ENCODE assay signal across 7 mouse cellular contexts in the genomic region with DNA sequence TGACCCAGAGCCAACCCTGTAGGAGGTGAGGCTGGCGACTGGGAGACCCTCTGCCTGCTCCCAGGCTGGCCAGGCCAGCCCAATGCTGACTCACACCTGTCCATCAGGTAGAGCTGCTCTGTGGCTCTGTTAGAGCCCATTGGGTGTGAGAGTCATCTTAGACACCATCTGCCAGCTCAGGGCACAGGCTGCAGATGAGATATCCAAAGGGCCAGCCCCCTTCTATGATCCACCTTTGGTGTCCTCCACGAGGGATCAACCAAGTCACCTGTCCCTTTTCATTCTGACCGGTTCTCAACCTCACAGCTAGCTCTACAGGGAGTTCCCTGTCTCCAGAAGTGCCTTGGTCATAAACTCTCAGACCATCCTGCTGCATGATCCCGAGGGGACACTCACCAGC. TPM values are rescaled to one million over a fixed set of nuclear protein-coding genes. Genes with fewer than 3 reads are reported as not detected.
A peak's percentile ranks its signal among the peaks of the same experiment; 100 is the strongest.
DNase-seq lines count a peak whose midpoint lies in the region; ATAC-seq and TF ChIP-seq lines count a peak whose summit lies in the region.

No protein-coding gene starts in this region.

- peak overlapping the region; percentile 90; the same call in 1 of the 2 replicates for H3K9ac ChIP-seq in embryonic facial prominence, embryonic 15.5 days
- H3K9ac ChIP-seq in hindbrain, postnatal 0 days (replicated peaks; ENCODE audit: low read length): peak overlapping the region; percentile 95; the same call in 1 of the 2 replicates

- TF ChIP-seq POLR2A in lung, adult 2 months (IDR thresholded peaks at IDR 0.05; ENCODE audit: borderline replicate concordance, extremely low read depth, low read depth, low read length): no peak
- TF ChIP-seq POLR2A in myocyte (IDR thresholded peaks at IDR 0.05; ENCODE audit: insufficient read length, low read depth): no peak

- peak overlapping the region; percentile 27 for H3ac ChIP-seq in myocyte (ENCODE audit: control insufficient read depth, insufficient read length)

- no peaks in the 10 kb centered on the region for H3K27me3 ChIP-seq in embryonic facial prominence, embryonic 15.5 days
- H3K27me3 ChIP-seq in hindbrain, postnatal 0 days (ENCODE audit: insufficient read depth, low read length): no peaks in the 10 kb centered on the region
- no peaks in the 10 kb centered on the region for H3K27me3 ChIP-seq in myocyte (ENCODE audit: control insufficient read depth, insufficient read depth, insufficient read length)

- peaks cover 51% of the 10 kb centered on the region for H3K79me2 ChIP-seq in myocyte (ENCODE audit: control insufficient read depth, insufficient read depth)

- no peak for ATAC-seq in embryonic facial prominence, embryonic 15.5 days (ENCODE audit: insufficient number of reproducible peaks, low FRiP score, low TSS enrichment, low read depth)
- no peak for ATAC-seq in hindbrain, postnatal 0 days

- no peak overlapping the region for H3K27ac ChIP-seq in embryonic facial prominence, embryonic 15.5 days (replicated peaks)
- no peak overlapping the region for H3K27ac ChIP-seq in hindbrain, postnatal 0 days

- H3K4me2 ChIP-seq in embryonic facial prominence, embryonic 15.5 days (replicated peaks): peak overlapping the region; percentile 82
- H3K4me2 ChIP-seq in hindbrain, postnatal 0 days (ENCODE audit: low read depth, low read length): peak overlapping the region; percentile 93
- peak overlapping the region; percentile 76 for H3K4me2 ChIP-seq in myocyte (ENCODE audit: low read depth)

- no peaks in the 10 kb centered on the region for H3K9me3 ChIP-seq in embryonic facial prominence, embryonic 15.5 days (replicated peaks)
- H3K9me3 ChIP-seq in hindbrain, postnatal 0 days (ENCODE audit: low read length): no peaks in the 10 kb centered on the region

- peaks cover 47% of the 10 kb centered on the region for H3K36me3 ChIP-seq in embryonic facial prominence, embryonic 15.5 days
- peaks cover 42% of the 10 kb centered on the region for H3K36me3 ChIP-seq in hindbrain, postnatal 0 days (ENCODE audit: insufficient read depth, low read length)
- peaks cover 13% of the 10 kb centered on the region for H3K36me3 ChIP-seq in myocyte (ENCODE audit: control insufficient read depth, insufficient read depth)

- peaks cover 3% of the 10 kb centered on the region; the same call in 1 of the 2 replicates for H3K4me1 ChIP-seq in lung, adult 2 months (ENCODE audit: control insufficient read depth, insufficient read depth, low read length)
- H3K4me1 ChIP-seq in embryonic facial prominence, embryonic 15.5 days: peaks cover 34% of the 10 kb centered on the region
- H3K4me1 ChIP-seq in hindbrain, postnatal 0 days (ENCODE audit: insufficient read depth, low read length): peaks cover 27% of the 10 kb centered on the region

- DNase-seq in lung, adult 2 months: no peak
- no peak for DNase-seq in lung, postnatal 36 days
- no peak for DNase-seq in hindbrain, postnatal 0 days (ENCODE audit: low spot score)
- no peak for DNase-seq in adrenal gland, adult 8-10 months
- DNase-seq in embryo, embryonic 10.5 days (ENCODE audit: low spot score): no peak

- WGBS in lung, adult 2 months: 45% methylated on average over 4 of the region's 4 CpGs
- WGBS in embryonic facial prominence, embryonic 15.5 days: 51% methylated on average over 4 of the region's 4 CpGs
- WGBS in hindbrain, postnatal 0 days: 52% methylated on average over 4 of the region's 4 CpGs

- TF ChIP-seq CTCF in lung, adult 2 months (IDR thresholded peaks at IDR 0.05; ENCODE audit: insufficient read depth, low read length): no peak
- TF ChIP-seq CTCF in hindbrain, postnatal 0 days (IDR thresholded peaks at IDR 0.05; ENCODE audit: low read depth): no peak

- peak overlapping the region; percentile 25 for H3K4me3 ChIP-seq in lung, adult 2 months (replicated peaks; ENCODE audit: extremely low read depth, low read depth, low read length)
- peak overlapping the region; percentile 94 for H3K4me3 ChIP-seq in embryonic facial prominence, embryonic 15.5 days (replicated peaks)
- H3K4me3 ChIP-seq in hindbrain, postnatal 0 days (ENCODE audit: low read length): peak overlapping the region; percentile 91
- peak overlapping the region; percentile 60 for H3K4me3 ChIP-seq in myocyte

TF ChIP-seq in myocyte, 11 proteins besides CTCF, POLR2A, EP300 and RAD21:
- no peak for TF ChIP-seq MYOG (IDR thresholded peaks at IDR 0.05; ENCODE audit: control insufficient read depth in 1 of 3, insufficient read depth in 1 of 3, insufficient read length in 2 of 3, low read depth in 2 of 3)
- TF ChIP-seq E2F4 (IDR thresholded peaks at IDR 0.05; ENCODE audit: insufficient read depth): no peak
- TF ChIP-seq TCF3 (IDR thresholded peaks at IDR 0.05; ENCODE audit: insufficient read length, low read depth): no peak
- TF ChIP-seq POLR2AphosphoS2 (IDR thresholded peaks at IDR 0.05; ENCODE audit: insufficient read length, low read depth): no peak
- no peak for TF ChIP-seq REST (IDR thresholded peaks at IDR 0.05; ENCODE audit: insufficient read depth, insufficient read length)
- TF ChIP-seq MAX (IDR thresholded peaks at IDR 0.05; ENCODE audit: low read depth): no peak
TF ChIP-seq in myocyte: peak in this region for 0.

RNA-seq across cellular contexts. Expression of a gene that starts 2.0 kb away (rescaled TPM):
- 1,387 and 1,388 TPM in 2 replicates for polyA plus RNA-seq in lung, adult 2 months (2012; rRNA removed)
- polyA plus RNA-seq in embryonic facial prominence, embryonic 15.5 days (2015; fragmentation: Nextera tagmentation; extraction: Ambion mirVana): 46.2 and 48.8 TPM in 2 replicates
- 474 and 499 TPM in 2 replicates for total RNA-seq in hindbrain, postnatal 0 days (2014; rRNA removed)
- polyA plus RNA-seq in hindbrain, postnatal 0 days (2015; fragmentation: Nextera tagmentation; extraction: Ambion mirVana): 48.9 and 54.4 TPM in 2 replicates
- polyA plus RNA-seq in myocyte (2012; fragmentation: generic; extraction: Trizol): 226 TPM
- 1,000 to 10,000 TPM in 1 of 4 experiments, 100 to 1,000 TPM in 3; 300 to 1,377 (median 701) TPM for total RNA-seq in adrenal gland, adult 8-10 months (2022)

RNA-seq across cellular contexts. Expression of a gene that starts 26.1 kb away (rescaled TPM):
- polyA plus RNA-seq in lung, adult 2 months (2012; rRNA removed): 32.0 and 35.4 TPM in 2 replicates
- 61.4 and 64.4 TPM in 2 replicates for polyA plus RNA-seq in embryonic facial prominence, embryonic 15.5 days (2015; fragmentation: Nextera tagmentation; extraction: Ambion mirVana)
- total RNA-seq in hindbrain, postnatal 0 days (2014; rRNA removed): 36.3 and 48.5 TPM in 2 replicates
- 40.4 and 42.2 TPM in 2 replicates for polyA plus RNA-seq in hindbrain, postnatal 0 days (2015; fragmentation: Nextera tagmentation; extraction: Ambion mirVana)
- 58.3 TPM for polyA plus RNA-seq in myocyte (2012; fragmentation: generic; extraction: Trizol)
- 10 to 100 TPM; 62.8 to 71.6 (median 70.5) TPM for total RNA-seq in adrenal gland, adult 8-10 months (2022)

RNA-seq across cellular contexts. Expression of a gene that starts 38.2 kb away (rescaled TPM):
- 116 and 141 TPM in 2 replicates for polyA plus RNA-seq in lung, adult 2 months (2012; rRNA removed)
- polyA plus RNA-seq in embryonic facial prominence, embryonic 15.5 days (2015; fragmentation: Nextera tagmentation; extraction: Ambion mirVana): 205 and 214 TPM in 2 replicates
- 304 and 314 TPM in 2 replicates for total RNA-seq in hindbrain, postnatal 0 days (2014; rRNA removed)
- polyA plus RNA-seq in hindbrain, postnatal 0 days (2015; fragmentation: Nextera tagmentation; extraction: Ambion mirVana): 234 and 242 TPM in 2 replicates
- polyA plus RNA-seq in myocyte (2012; fragmentation: generic; extraction: Trizol): 179 TPM
- total RNA-seq in adrenal gland, adult 8-10 months (2022): 100 to 1,000 TPM; 138 to 150 (median 147) TPM

RNA-seq across cellular contexts. Expression of a gene that starts 38.3 kb away (rescaled TPM):
- 55.8 and 59.8 TPM in 2 replicates for polyA plus RNA-seq in lung, adult 2 months (2012; rRNA removed)
- polyA plus RNA-seq in embryonic facial prominence, embryonic 15.5 days (2015; fragmentation: Nextera tagmentation; extraction: Ambion mirVana): 56.0 and 62.0 TPM in 2 replicates
- total RNA-seq in hindbrain, postnatal 0 days (2014; rRNA removed): 93.6 and 97.0 TPM in 2 replicates
- 94.6 and 107 TPM in 2 replicates for polyA plus RNA-seq in hindbrain, postnatal 0 days (2015; fragmentation: Nextera tagmentation; extraction: Ambion mirVana)
- 19.7 TPM for polyA plus RNA-seq in myocyte (2012; fragmentation: generic; extraction: Trizol)
- total RNA-seq in adrenal gland, adult 8-10 months (2022): 10 to 100 TPM; 17.3 to 21.4 (median 20.5) TPM

RNA-seq across cellular contexts. Expression of a gene that starts 59.7 kb away (rescaled TPM):
- 0.24 and 1.6 TPM in 2 replicates for polyA plus RNA-seq in lung, adult 2 months (2012; rRNA removed)
- 3.8 and 5.9 TPM in 2 replicates for polyA plus RNA-seq in embryonic facial prominence, embryonic 15.5 days (2015; fragmentation: Nextera tagmentation; extraction: Ambion mirVana)
- total RNA-seq in hindbrain, postnatal 0 days (2014; rRNA removed): 0.42 and 1.3 TPM in 2 replicates
- 1.9 and 2.5 TPM in 2 replicates for polyA plus RNA-seq in hindbrain, postnatal 0 days (2015; fragmentation: Nextera tagmentation; extraction: Ambion mirVana)
- polyA plus RNA-seq in myocyte (2012; fragmentation: generic; extraction: Trizol): 130 TPM
- 10 to 100 TPM in 3 of 4 experiments, 1 to 10 TPM in 1; 9.3 to 13.1 (median 11.6) TPM for total RNA-seq in adrenal gland, adult 8-10 months (2022)

Comparison
In these comparisons a context has a peak if more than half of its experiments do, and no peak if none do; other contexts are left out.
1. H3K4me3 ChIP-seq: peak in every context shown above with its lines; median percentile 94 in embryonic facial prominence, embryonic 15.5 days; 91 in hindbrain, postnatal 0 days; 60 in myocyte; 25 in lung, adult 2 months.